Mouse (Mus musculus) left cerebral cortex, adult 11 months (tissue): ENCODE measurements around the gene Ripor1.
A peak's percentile ranks its signal among the peaks of the same experiment; 100 is the strongest.

Source experiments
- DNase-seq: peaks from one replicate; pipeline ENCODE4 v3.0.0; 2022; ENCODE audit warnings: low spot score

Ripor1 gene

DNA sequence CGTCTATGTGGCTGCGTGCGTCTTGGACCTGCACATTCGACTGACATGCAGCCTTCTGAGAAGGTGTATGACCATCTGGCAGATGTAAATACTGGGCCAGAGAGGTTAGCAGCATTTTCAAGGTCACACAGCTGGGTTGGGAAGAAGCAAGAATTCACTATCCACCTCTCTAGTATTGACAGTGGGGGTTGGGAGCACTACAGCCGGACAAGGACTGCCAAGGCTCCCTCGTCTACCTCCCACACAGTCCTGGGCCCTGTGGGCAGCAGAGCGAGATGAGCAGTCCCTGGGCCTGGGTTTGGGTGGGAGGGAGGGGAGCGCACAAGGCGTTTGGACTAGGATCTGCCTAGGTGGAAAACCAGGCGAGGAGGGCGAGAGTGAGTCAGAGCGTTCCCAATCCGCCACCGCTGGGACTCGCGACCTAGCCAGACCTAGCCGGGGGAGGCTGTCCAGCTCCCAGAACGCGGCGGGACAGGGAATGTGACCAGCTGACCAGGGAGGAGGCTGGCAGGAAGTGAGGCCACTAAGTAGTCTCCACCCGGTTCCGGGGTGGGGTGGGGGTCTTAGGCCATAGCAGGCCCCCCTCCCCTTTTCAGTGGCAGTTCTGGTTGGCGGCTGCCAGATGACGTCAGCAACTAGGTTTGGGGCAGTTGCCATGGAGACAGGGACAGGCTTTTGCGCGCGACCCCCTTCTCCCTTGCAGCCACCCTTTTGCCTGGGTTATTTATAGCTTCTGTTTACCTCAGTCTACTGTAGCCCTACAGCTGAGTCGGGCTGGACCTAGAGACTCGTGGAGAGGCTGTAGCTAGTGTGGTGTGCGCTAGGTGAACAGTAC lies 1.4 kb downstream of the Ripor1 start:
- DNase-seq = peak; percentile 82

DNA sequence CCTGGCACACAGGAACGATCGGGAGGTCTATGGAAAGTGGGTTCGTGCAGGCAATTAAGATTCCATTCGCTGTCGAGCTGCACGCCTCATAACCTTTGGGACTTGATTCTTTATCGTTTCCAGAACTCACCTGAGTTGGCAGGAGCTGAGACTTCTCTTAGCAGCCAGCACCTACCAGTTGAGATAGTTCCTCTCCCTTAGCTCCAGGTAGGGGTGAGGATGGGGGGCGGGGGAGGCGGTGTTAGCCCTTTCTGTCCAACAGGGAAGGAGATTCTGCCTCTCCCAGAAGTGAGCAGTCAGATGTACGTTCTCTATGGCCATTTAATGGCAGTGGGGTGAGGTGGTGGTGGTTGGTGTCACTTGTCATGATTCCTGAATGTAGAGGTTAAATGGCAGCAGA lies 2.0 kb downstream of the Ripor1 start:
- DNase-seq = no peak

DNA sequence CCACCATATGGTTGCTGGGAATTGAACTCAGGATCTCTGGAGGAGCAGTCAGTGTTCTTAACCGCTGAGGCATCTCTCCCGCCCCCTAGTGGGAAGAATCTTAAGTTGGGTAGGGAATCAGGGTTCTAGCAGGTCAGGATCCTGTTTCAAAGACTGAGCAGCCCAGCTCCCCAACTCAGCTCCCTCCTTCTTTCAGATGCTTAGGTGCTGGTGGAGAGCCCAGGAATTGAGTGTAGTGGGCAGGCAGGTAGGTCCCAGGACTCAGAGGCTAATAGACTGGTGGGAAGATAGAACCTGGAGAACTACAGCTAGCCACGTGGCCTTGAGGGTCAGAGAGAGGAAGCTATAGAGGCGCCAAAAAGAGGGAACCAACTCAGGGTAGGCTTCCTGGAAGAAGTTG lies 2.6 kb downstream of the Ripor1 start:
- no peak for DNase-seq

DNA sequence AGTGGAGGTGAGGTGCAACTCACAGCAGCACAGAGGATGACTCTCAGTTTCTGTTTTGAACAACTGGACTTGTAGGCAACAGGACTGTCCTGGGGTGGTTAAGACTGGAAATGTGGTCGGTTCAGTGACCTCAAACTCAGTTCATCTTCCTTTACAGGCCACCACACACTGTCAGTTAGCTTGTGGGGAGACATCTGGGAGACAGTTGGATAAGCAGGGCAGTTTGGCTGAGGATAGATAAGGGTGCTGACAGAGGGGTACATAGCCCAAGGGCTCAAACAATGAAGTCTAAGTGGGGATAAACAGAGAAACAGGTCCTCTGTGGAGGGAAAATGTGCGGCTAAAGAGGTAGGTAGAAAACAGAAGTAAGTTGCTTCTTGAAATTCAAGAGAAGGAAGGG lies 4.3 kb downstream of the Ripor1 start:
- DNase-seq = no peak

DNA sequence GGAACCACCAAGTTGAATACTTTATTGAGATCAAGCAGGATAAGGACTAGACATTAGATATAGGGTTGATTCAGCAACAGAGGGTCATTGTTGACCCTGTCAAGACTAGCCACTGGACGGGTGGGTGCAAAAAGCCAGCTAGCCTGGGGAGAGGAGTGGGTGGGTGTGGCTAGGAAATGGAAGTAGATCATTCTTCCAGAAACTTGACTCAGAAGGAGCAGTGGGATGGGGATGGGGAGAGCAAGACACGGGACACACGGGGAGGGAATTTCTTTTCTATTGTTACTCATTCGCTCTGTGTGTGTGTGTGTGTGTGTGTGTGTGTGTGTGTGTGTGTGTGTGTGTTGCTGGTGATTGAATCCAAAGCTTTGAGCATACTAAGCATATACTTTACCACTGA lies 4.7 kb downstream of the Ripor1 start:
- no peak for DNase-seq

GRCm38 (mm10) chr8:105611836-105612235 lies 6.8 kb downstream of the Ripor1 start:
- no peak for DNase-seq

- DNase-seq = no peak
Observed at GRCm38 (mm10) chr8:105613037-105613436, 8.0 kb downstream of the Ripor1 start.

DNA sequence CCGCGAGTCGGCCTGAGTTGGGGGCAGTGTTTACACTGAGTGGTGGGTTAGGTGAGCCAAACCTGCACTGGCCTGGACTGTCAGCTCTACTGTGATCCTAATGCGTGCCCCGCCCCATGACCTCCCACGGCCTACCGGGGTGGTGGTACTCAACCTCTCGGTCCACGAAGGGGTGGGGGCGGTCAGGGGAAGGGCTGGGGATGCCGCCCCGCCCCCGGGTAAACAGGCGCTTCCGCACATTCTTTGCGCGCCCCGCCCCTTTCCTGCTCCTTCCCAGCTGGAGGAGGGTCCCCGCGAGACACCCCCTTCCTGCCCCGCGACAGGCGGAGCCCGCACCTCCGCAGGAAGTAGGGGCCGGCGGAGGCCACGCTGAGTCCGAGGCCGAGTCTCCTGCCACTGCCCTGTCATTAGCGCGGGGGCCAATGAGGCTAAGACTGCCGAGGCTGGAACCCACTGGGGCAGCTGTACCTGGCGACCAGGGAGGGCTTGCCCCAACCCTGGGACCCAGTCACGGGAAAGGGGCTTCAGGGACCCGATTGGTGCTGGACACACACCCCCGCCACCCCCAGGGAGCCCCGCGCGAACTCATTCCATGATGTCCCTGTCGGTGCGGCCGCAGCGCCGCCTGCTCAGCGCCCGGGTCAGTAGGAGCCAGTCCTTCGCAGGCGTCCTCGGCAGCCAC lies 8.9 kb downstream of the Ripor1 start:
- DNase-seq = no peak

DNA sequence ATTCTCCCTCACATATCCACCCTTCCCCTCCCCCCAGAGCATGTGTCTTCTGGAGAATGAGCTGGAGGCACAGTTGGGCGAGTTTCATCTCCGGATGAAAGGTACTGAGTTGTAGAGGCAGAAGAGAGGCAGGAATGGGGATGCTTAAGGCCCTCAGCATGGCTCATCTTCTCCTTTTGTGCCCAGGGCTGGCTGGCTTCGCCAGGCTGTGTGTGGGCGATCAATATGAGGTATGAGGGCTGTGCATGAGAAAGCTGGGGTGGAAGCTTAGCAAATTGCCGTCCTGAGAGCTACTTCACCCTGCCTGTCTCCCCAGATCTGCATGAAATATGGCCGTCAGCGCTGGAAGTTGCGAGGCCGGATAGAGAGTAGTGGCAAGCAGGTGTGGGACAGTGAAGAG lies 10.9 kb downstream of the Ripor1 start:
- DNase-seq = no peak

GRCm38 (mm10) chr8:105617451-105618278 lies 12.6 kb downstream of the Ripor1 start:
- DNase-seq = no peak

- DNase-seq = no peak
Observed at GRCm38 (mm10) chr8:105618279-105618634, 13.2 kb downstream of the Ripor1 start.

DNA sequence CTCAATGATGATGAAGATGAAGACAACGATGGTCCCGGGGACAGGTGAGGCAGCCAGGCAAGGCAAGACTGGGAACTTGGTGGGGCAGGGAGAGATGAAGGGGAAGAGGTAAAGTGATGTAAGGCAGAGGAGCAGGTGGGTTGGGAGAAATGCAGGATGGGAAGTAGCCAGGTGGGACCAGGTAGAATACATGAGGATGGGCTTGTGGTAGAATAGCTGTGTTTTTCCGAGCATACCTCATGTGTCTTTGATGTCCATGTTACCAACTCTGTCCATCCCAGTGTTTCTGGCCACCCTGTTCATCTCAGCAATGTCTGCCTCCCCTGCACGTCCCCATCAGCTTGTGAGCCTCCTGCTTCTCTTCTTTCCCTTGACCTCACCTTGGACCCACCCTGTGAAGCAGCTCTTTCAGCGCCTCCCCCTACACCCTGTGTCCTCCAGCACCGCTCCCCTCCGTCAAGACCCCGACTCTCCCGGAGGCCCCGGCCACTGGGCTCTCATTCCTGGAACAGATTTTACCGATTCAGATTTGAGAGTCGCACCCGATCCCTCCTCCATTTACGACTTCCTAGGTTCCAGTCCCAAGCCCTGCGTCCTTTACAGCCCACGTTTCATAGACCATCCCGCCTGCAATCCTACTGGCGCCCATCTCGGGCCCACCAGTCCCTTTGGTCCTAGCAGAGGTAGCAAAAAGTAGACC lies 14.0 kb downstream of the Ripor1 start:
- no peak for DNase-seq

DNA sequence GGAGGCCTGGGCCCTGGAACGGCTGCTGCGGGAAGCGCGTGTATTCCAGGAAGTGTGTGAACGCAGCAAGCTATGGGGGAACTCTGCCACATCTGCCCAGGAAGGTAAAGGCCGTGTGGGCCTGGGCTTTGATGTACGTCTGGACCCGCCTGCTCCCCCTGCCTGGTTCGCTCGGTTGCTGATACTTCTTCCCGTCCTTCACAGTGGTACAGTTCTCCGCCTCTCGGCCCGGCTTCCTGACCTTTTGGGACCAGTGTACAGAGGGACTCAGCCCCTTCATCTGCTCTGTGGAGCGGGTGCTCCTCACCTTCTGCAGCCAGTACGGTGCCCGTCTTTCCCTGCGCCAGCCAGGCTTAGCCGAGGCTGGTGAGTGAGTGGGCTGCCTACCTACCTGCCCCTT lies 15.2 kb downstream of the Ripor1 start:
- DNase-seq = no peak

DNA sequence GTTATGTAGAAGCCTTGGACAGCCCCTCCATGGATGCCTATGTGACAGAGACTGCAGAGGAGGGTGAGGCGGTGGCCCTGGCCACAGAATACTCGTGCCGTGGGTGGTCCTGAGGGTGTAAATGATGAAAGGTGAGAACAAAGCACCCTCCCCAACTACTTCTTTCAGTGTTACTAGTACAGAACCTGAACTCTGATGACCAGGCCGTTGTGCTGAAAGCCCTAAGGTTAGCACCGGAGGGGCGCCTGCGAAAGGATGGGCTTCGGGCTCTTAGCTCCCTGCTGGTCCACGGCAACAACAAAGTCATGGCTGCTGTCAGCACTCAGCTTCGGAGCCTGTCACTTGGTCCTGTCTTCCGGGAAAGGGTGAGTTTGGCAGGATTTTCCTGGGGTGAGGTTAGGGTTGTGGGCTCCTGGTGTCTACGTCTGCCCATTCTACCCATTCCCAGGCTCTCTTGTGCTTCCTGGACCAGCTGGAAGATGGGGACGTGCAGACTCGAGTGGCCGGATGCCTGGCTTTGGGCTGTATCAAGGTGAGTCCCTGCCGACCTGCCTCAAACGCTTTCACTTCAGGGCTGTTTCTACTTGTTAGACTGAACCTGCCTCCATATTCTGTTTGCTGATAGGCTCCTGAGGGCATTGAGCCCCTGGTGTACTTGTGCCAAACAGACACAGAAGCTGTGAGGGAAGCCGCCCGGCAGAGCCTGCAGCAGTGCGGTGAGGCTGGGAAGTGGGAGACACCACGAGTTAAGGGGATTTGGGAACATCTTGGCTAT lies 16.1 kb downstream of the Ripor1 start:
- no peak for DNase-seq

DNA sequence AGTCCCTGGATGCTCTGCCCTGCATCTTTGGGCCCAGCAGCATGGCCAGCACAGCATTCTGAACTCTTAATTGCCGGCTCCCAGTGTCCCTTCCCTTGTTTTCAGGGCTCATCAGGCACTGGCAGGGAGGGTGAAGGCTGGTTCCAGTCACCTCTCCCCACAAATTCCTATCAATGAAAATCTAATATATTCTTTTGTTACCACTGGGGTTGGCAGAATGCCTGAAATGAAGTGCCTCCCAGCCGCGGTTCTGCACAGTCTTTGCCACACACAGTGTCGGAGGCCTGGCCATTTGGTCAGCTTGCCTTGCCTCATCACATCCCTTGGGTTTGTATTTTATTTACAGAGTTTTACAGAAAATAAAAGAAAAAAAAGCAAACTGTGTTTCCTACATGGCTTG lies 16.8 kb downstream of the Ripor1 start:
- no peak for DNase-seq

GRCm38 (mm10) chr8:105622421-105622920 lies 17.4 kb downstream of the Ripor1 start:
- peak; percentile 89 for DNase-seq

DNA sequence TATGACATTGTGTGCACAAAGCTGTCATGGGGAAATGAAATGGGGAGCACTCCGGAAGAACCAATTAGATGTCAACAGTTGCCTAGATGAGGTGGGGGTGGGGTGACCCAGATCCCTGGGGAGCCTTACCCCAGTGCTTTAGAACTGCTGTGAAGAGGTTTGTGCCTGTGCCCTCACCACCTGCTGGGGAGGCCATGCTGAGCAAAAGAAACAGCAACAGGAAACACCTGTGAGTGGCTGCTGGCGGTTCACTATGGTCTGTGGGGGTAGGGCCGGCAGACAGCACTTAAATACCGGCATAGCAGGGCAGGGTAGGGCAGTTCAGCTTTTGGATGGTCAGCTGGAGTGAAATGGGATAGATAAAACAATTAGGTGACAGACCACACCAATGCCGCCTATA lies 18.1 kb downstream of the Ripor1 start:
- DNase-seq = no peak

DNA sequence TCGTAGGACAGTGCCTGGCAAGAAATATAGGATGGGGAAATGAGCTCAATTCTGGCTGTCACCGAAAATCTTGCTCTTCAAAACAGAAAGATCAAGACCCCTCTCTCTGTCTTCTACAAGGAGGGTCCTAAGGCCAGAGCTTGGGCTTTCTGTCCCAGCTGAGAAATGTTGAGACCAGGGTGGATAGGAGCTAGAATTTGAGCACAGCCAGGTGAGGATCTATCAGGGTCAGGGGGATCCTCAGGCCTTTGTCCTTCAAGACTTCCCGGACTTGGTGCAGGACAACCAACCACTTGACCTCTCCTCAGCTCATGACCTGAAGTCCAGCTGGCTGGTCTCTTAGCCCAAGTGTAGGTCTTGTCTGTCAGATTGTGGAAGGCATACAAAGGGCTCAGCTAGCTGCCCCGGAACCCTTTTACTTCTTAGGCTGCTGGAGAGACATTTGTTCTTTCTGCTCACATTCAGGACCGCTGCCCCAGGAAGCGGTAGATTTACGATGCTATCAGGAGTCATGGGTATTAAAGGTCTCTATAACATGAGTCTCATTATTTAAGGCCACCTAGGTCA lies 18.7 kb downstream of the Ripor1 start:
- no peak for DNase-seq

- no peak for DNase-seq
Observed at GRCm38 (mm10) chr8:105624401-105624800, 19.3 kb downstream of the Ripor1 start.

GRCm38 (mm10) chr8:105624831-105625230 lies 19.8 kb downstream of the Ripor1 start:
- DNase-seq = no peak

GRCm38 (mm10) chr8:105626086-105626485 lies 21.0 kb downstream of the Ripor1 start:
- DNase-seq = no peak
